Mouse (Mus musculus): Measurements from ENCODE around the gene Osbpl7.

- TF ChIP-seq MAX (IDR thresholded peaks at IDR 0.05) (no peak), CTCF (IDR thresholded peaks at IDR 0.05; ENCODE audit: control insufficient read depth, insufficient read depth, insufficient read length) (no peak), FOSL1 (IDR thresholded peaks at IDR 0.05; ENCODE audit: insufficient read depth, low read length, poor library complexity, severe bottlenecking) (no peak)
Observed at GRCm38 (mm10) chr11:97021121-97021765, 29.2 kb upstream of the Osbpl7 start.
